Mouse (Mus musculus) embryonic facial prominence, embryonic 14.5 days (tissue): ENCODE data around the gene Gstp2. TPM values are rescaled to one million over a fixed set of nuclear protein-coding genes. Genes with fewer than 3 reads are reported as not detected.

Experiments
- ATAC-seq: fragments of 200-750 bp; cut with Nextera tagmentation; 2 replicates; pipeline ENCODE4 v1.8.0; 2017; ENCODE audit warnings: low read depth, moderate number of reproducible peaks, moderate TSS enrichment
- DNase-seq: peaks from one replicate; pipeline ENCODE4 v3.0.0-alpha.2; 2015; ENCODE audit warnings: low spot score
- H3K27ac ChIP-seq: fragments of 300-500 bp; sonication (generic); replicated peaks from 2 replicates; pipeline ENCODE4 v1.5.1; 2014; ENCODE audit warnings: low read depth, mild to moderate bottlenecking, low read length, moderate library complexity
- H3K27me3 ChIP-seq: fragments of 300-500 bp; sonication (generic); replicated peaks from 2 replicates; pipeline ENCODE4 v1.6.1; 2014; ENCODE audit warnings: low read length; ENCODE audit not compliant: control insufficient read depth, insufficient read depth
- H3K36me3 ChIP-seq: fragments of 300-500 bp; sonication (generic); 2 replicates; pipeline ENCODE4 v1.6.1; 2014; ENCODE audit warnings: low read length, mixed read lengths; ENCODE audit not compliant: control insufficient read depth, insufficient read depth
- H3K4me1 ChIP-seq: fragments of 300-500 bp; sonication (generic); 2 replicates; pipeline ENCODE4 v1.6.1; 2014; ENCODE audit warnings: antibody characterized with exemption, low read length; ENCODE audit not compliant: control insufficient read depth, insufficient read depth
- H3K4me2 ChIP-seq: fragments of 300-500 bp; sonication (generic); 2 replicates; pipeline ENCODE4 v1.6.1; 2014; ENCODE audit warnings: low read depth, mild to moderate bottlenecking, low read length, moderate library complexity, mixed read lengths
- H3K4me3 ChIP-seq: fragments of 300-500 bp; sonication (generic); 2 replicates; pipeline ENCODE4 v1.5.1; 2014; ENCODE audit warnings: low read depth, mild to moderate bottlenecking, low read length
- H3K9ac ChIP-seq: fragments of 300-500 bp; sonication (generic); 2 replicates; pipeline ENCODE4 v1.6.1; 2014; ENCODE audit warnings: low read depth, mild to moderate bottlenecking, low read length, moderate library complexity, mixed read lengths
- H3K9me3 ChIP-seq: fragments of 300-500 bp; sonication (generic); 2 replicates; pipeline ENCODE4 v1.6.1; 2016; ENCODE audit warnings: low read length; ENCODE audit not compliant: control insufficient read depth
- WGBS: fragments of 180-500 bp; shearing (Covaris S2); extraction: QIAGEN DNeasy Blood & Tissue Kit; methylation state at CpG from one replicate; pipeline ENCODE4 v1.1.7; 2014; 5-methylcytosine and 5-hydroxymethylcytosine counted together
- polyA plus RNA-seq: library from polyadenylated mRNA; unstranded; fragments of >200 nt; fragmentation: Nextera tagmentation; extraction: Ambion mirVana; gene quantifications from 2 replicates; pipeline ENCODE4 v1.2.1, GENCODE M21; 2014

Gstp2 gene
- polyA plus RNA-seq, 1 experiment from 2014 or later, result 4.5 TPM

GRCm38 (mm10) chr19:4088146-4088545, 42.3 kb upstream of the Gstp2 start:
- no peak for DNase-seq
- Histone ChIP-seq H3K4me2 (no peak overlapping the region), H3K9ac (no peak overlapping the region), H3K27me3 (no peaks in the 10 kb centered on the region), H3K9me3 (no peaks in the 10 kb centered on the region), H3K4me1 (no peaks in the 10 kb centered on the region), H3K4me3 (no peak overlapping the region), H3K27ac (no peak overlapping the region), H3K36me3 (no peaks in the 10 kb centered on the region)
- no peak for ATAC-seq
- WGBS, result 45% methylated on average over 5 of the region's 5 CpGs

- DNase-seq, result no peak
- Histone ChIP-seq H3K4me1 (no peaks in the 10 kb centered on the region), H3K4me3 (no peak overlapping the region), H3K27ac (no peak overlapping the region), H3K9me3 (no peaks in the 10 kb centered on the region), H3K36me3 (no peaks in the 10 kb centered on the region), H3K4me2 (no peak overlapping the region), H3K9ac (no peak overlapping the region), H3K27me3 (no peaks in the 10 kb centered on the region)
- ATAC-seq, result no peak
- 93% methylated on average over 5 of the region's 5 CpGs for WGBS
Observed at GRCm38 (mm10) chr19:4087090-4087489, 41.3 kb upstream of the Gstp2 start.

- Histone ChIP-seq H3K9me3 (no peaks in the 10 kb centered on the region), H3K4me1 (no peaks in the 10 kb centered on the region), H3K27ac (no peak overlapping the region), H3K4me3 (no peak overlapping the region), H3K36me3 (no peaks in the 10 kb centered on the region), H3K27me3 (no peaks in the 10 kb centered on the region), H3K4me2 (no peak overlapping the region), H3K9ac (no peak overlapping the region)
- no peak for ATAC-seq
- DNase-seq, result no peak
- WGBS, result 84% methylated on average over 15 of the region's 15 CpGs
Observed at GRCm38 (mm10) chr19:4086156-4086555, 40.3 kb upstream of the Gstp2 start.

GRCm38 (mm10) chr19:4084984-4085383, 39.2 kb upstream of the Gstp2 start:
- WGBS, result 100% methylated on average over 1 of the region's 1 CpGs
- H3K9me3 ChIP-seq, result no peaks in the 10 kb centered on the region
- H3K9ac ChIP-seq, result no peak overlapping the region
- H3K27ac ChIP-seq, result no peak overlapping the region
- no peaks in the 10 kb centered on the region for H3K36me3 ChIP-seq
- ATAC-seq (no peak), DNase-seq (no peak)
- H3K27me3 ChIP-seq, result no peaks in the 10 kb centered on the region
- H3K4me2 ChIP-seq, result no peak overlapping the region
- H3K4me3 ChIP-seq, result no peak overlapping the region
- no peaks in the 10 kb centered on the region for H3K4me1 ChIP-seq

GRCm38 (mm10) chr19:4083826-4084225, 38.0 kb upstream of the Gstp2 start:
- Histone ChIP-seq H3K4me3 (no peak overlapping the region), H3K9me3 (no peaks in the 10 kb centered on the region), H3K4me2 (no peak overlapping the region), H3K36me3 (no peaks in the 10 kb centered on the region), H3K9ac (no peak overlapping the region), H3K27me3 (no peaks in the 10 kb centered on the region), H3K27ac (no peak overlapping the region), H3K4me1 (no peaks in the 10 kb centered on the region)
- 32% methylated on average over 7 of the region's 8 CpGs for WGBS
- DNase-seq, result no peak
- no peak for ATAC-seq

GRCm38 (mm10) chr19:4083316-4083715, 37.5 kb upstream of the Gstp2 start:
- no peaks in the 10 kb centered on the region for H3K27me3 ChIP-seq
- H3K9me3 ChIP-seq, result no peaks in the 10 kb centered on the region
- no peak for ATAC-seq
- no peak overlapping the region for H3K4me3 ChIP-seq
- H3K36me3 ChIP-seq, result no peaks in the 10 kb centered on the region
- H3K4me2 ChIP-seq, result no peak overlapping the region
- H3K27ac ChIP-seq, result no peak overlapping the region
- 0 out of 2 replicates have a peak overlapping the region, but pooled peaks have one; percentile 11 for H3K9ac ChIP-seq
- H3K4me1 ChIP-seq, result no peaks in the 10 kb centered on the region
- WGBS, result 84% methylated on average over 7 of the region's 7 CpGs
- no peak for DNase-seq

GRCm38 (mm10) chr19:4082219-4082965, 36.6 kb upstream of the Gstp2 start:
- WGBS, result 76% methylated on average over 10 of the region's 11 CpGs
- no peak for ATAC-seq
- H3K4me2 ChIP-seq, result no peak overlapping the region
- H3K27ac ChIP-seq, result no peak overlapping the region
- no peaks in the 10 kb centered on the region for H3K36me3 ChIP-seq
- no peaks in the 10 kb centered on the region for H3K4me1 ChIP-seq
- no peak for DNase-seq
- H3K9me3 ChIP-seq, result no peaks in the 10 kb centered on the region
- no peak overlapping the region for H3K4me3 ChIP-seq
- no peaks in the 10 kb centered on the region for H3K27me3 ChIP-seq
- no peak overlapping the region; the same call in 1 of the 2 replicates for H3K9ac ChIP-seq

- H3K9me3 ChIP-seq, result no peaks in the 10 kb centered on the region
- no peak for ATAC-seq
Observed at GRCm38 (mm10) chr19:4081394-4081793, 35.6 kb upstream of the Gstp2 start, which contains the start of gene Cabp2. TSS of gene Cabp2 (plus strand) at chr19:4081578.

GRCm38 (mm10) chr19:4080511-4081009, 34.7 kb upstream of the Gstp2 start:
- WGBS, result 57% methylated on average over 8 of the region's 8 CpGs
- H3K27ac ChIP-seq, result no peak overlapping the region
- no peaks in the 10 kb centered on the region for H3K36me3 ChIP-seq
- H3K9me3 ChIP-seq, result no peaks in the 10 kb centered on the region
- no peak overlapping the region for H3K9ac ChIP-seq
- DNase-seq (no peak), ATAC-seq (no peak)
- no peak overlapping the region for H3K4me3 ChIP-seq
- H3K4me2 ChIP-seq, result no peak overlapping the region
- H3K27me3 ChIP-seq, result no peaks in the 10 kb centered on the region
- H3K4me1 ChIP-seq, result no peaks in the 10 kb centered on the region

More at GRCm38 (mm10) chr19:4081394-4081793, 35.6 kb upstream of the Gstp2 start, which contains the start of gene Cabp2:
- H3K36me3 ChIP-seq, result no peaks in the 10 kb centered on the region
- no peak within 1 kb of the TSS for H3K9ac ChIP-seq
- WGBS, result 71% methylated on average over 3 of the region's 3 CpGs
- H3K4me3 ChIP-seq, result no peak within 1 kb of the TSS
- H3K4me2 ChIP-seq, result no peak within 1 kb of the TSS
- no peak within 1 kb of the TSS for H3K27ac ChIP-seq
- DNase-seq, result no peak
- H3K27me3 ChIP-seq, result no peaks in the 10 kb centered on the region
- H3K4me1 ChIP-seq, result no peaks in the 10 kb centered on the region
